Mouse (Mus musculus): Measurements from ENCODE around the gene Hoxd4.

DNA sequence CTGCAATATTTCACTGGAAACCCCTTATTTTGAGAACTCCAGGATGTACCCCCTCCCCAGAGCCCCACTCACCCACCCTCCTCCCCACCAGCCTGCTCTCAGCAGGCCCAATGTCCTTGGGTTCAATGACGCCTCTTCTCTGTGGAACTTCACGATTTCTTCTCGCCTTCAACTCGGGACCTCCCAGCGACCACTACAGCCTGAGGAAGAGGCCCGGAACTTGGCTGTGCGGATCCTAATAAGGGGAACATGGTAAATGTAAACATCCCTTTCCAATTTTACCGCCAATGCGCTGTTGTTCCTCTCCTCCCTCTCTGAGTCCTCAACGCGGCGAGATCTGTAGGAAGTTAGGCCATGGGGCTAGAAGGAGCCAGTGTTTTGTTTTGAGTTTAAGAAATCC is 27.6 kb upstream of the Hoxd4 start:
- TF ChIP-seq HCFC1 (IDR thresholded peaks at IDR 0.05; ENCODE audit: borderline replicate concordance, insufficient read depth, low read length) (no peak), ZNF384 (IDR thresholded peaks at IDR 0.05; ENCODE audit: low read depth, low read length) (no peak), ZC3H11A (IDR thresholded peaks at IDR 0.05; ENCODE audit: borderline replicate concordance, low read depth, low read length) (no peak), MAFK (IDR thresholded peaks at IDR 0.05; ENCODE audit: insufficient read depth, low read depth, low read length) (no peak)
